Mouse (Mus musculus) gastrocnemius, adult 8-10 months (tissue): ENCODE measurements at regions not wholly inside any gene's neighbourhood (a gene's known extent, or its start where the extent isn't known, plus 50 kb on each side); places are given as distances from the start of the nearest gene placed in this dataset.

ENCODE experiments used
- DNase-seq, 2 experiments: peaks; one replicate each; pipeline ENCODE4 v3.0.0; 2022; ENCODE audit warnings: low spot score in 2 of 2

GRCm38 (mm10) chr8:79518966-79519365, 119.6 kb upstream of the Smad1 start:
- peak; percentile 5 to 15 for DNase-seq

- no peak for DNase-seq
Observed at GRCm38 (mm10) chr8:79515282-79515783, 116.0 kb upstream of the Smad1 start.

GRCm38 (mm10) chr8:79514655-79515278, 115.4 kb upstream of the Smad1 start:
- DNase-seq = no peak

GRCm38 (mm10) chr8:79508597-79508996, 109.3 kb upstream of the Smad1 start:
- DNase-seq = no peak

- no peak for DNase-seq
Observed at GRCm38 (mm10) chr8:79505381-79505780, 106.1 kb upstream of the Smad1 start.

GRCm38 (mm10) chr8:79503906-79504305, 104.6 kb upstream of the Smad1 start:
- no peak for DNase-seq

GRCm38 (mm10) chr8:79502062-79502461, 102.7 kb upstream of the Smad1 start:
- no peak for DNase-seq

GRCm38 (mm10) chr8:79501238-79501637, 101.9 kb upstream of the Smad1 start:
- no peak for DNase-seq

GRCm38 (mm10) chr8:79499258-79499657, 99.9 kb upstream of the Smad1 start:
- no peak for DNase-seq

- DNase-seq = no peak
Observed at GRCm38 (mm10) chr8:79498611-79499010, 99.3 kb upstream of the Smad1 start.

- no peak for DNase-seq
Observed at GRCm38 (mm10) chr8:79491156-79491698, 91.9 kb upstream of the Smad1 start.

GRCm38 (mm10) chr8:79490739-79491138, 91.4 kb upstream of the Smad1 start:
- DNase-seq = no peak

GRCm38 (mm10) chr8:79488861-79489260, 89.5 kb upstream of the Smad1 start:
- no peak for DNase-seq

- DNase-seq = no peak
Observed at GRCm38 (mm10) chr8:79487597-79487996, 88.3 kb upstream of the Smad1 start.

GRCm38 (mm10) chr8:79479326-79479725, 80.0 kb upstream of the Smad1 start:
- no peak for DNase-seq

GRCm38 (mm10) chr8:79476012-79476411, 76.7 kb upstream of the Smad1 start:
- no peak for DNase-seq

- no peak for DNase-seq
Observed at GRCm38 (mm10) chr8:79474679-79475078, 75.4 kb upstream of the Smad1 start.

GRCm38 (mm10) chr8:79452101-79452500, 52.8 kb upstream of the Smad1 start:
- no peak for DNase-seq

- no peak for DNase-seq
Observed at GRCm38 (mm10) chr8:79449453-79449852, 50.1 kb upstream of the Smad1 start.
